Mouse (Mus musculus) thymus, adult 2 months (tissue): Measurements from ENCODE around the gene Lingo2. TPM values are rescaled to one million over a fixed set of nuclear protein-coding genes. Genes with fewer than 3 reads are reported as not detected.
"Not testable (repeated sequence)": the region's sequence is repeated elsewhere in the genome, so short reads cannot be mapped to it uniquely, and the experiment has no call there.

Source experiments
- DNase-seq: peaks from one replicate; pipeline ENCODE4 v3.0.0; 2021
- H3K27ac ChIP-seq: fragments of 200-500 bp; 2 replicates; pipeline ENCODE4 v1.5.1; 2012; ENCODE audit warnings: low read length, control low read depth; ENCODE audit not compliant: control insufficient read depth, insufficient read depth
- H3K27me3 ChIP-seq: fragments of 200-500 bp; 2 replicates; pipeline ENCODE4 v1.6.1; 2012; ENCODE audit warnings: mild to moderate bottlenecking, low read length, moderate library complexity, mixed read lengths; ENCODE audit not compliant: control insufficient read depth, insufficient read depth
- H3K36me3 ChIP-seq: fragments of 200-500 bp; 2 replicates; pipeline ENCODE4 v1.6.1; 2012; ENCODE audit warnings: mild to moderate bottlenecking, low read length, moderate library complexity; ENCODE audit not compliant: control insufficient read depth, insufficient read depth
- H3K4me1 ChIP-seq: fragments of 200-500 bp; replicated peaks from 2 replicates; pipeline ENCODE4 v1.6.1; 2012; ENCODE audit warnings: low read length; ENCODE audit not compliant: control insufficient read depth, insufficient read depth
- H3K4me3 ChIP-seq: fragments of 200-500 bp; 2 replicates; pipeline ENCODE4 v1.5.1; 2012; ENCODE audit warnings: mild to moderate bottlenecking, low read length, control low read depth, moderate library complexity; ENCODE audit not compliant: control insufficient read depth, insufficient read depth
- CTCF ChIP-seq: fragments of 200-500 bp; IDR thresholded peaks from 2 replicates; pipeline ENCODE4 v1.5.1; 2012; ENCODE audit warnings: mild to moderate bottlenecking, control low read depth, low read length, moderate library complexity, borderline replicate concordance; ENCODE audit not compliant: control insufficient read depth, poor library complexity, insufficient read depth; ENCODE audit errors: extremely low read depth
- POLR2A ChIP-seq: fragments of 200-500 bp; IDR thresholded peaks from 2 replicates; pipeline ENCODE4 v1.6.1; 2012; ENCODE audit warnings: mild to moderate bottlenecking, low read length, control low read depth, moderate library complexity; ENCODE audit not compliant: control insufficient read depth, poor library complexity, insufficient read depth; ENCODE audit errors: extremely low read depth
- WGBS: fragments of 180-500 bp; shearing (Covaris S2); methylation state at CpG from one replicate; pipeline ENCODE4 v1.1.7; 2018; 5-methylcytosine and 5-hydroxymethylcytosine counted together
- polyA plus RNA-seq: library from polyadenylated mRNA; depleted of rRNA; stranded (reverse); fragments of >200 nt; gene quantifications from 2 replicates; pipeline ENCODE4 v1.2.3, GENCODE M21; 2012

Lingo2 gene
- polyA plus RNA-seq, 1 experiment, result 0.11 TPM

DNA sequence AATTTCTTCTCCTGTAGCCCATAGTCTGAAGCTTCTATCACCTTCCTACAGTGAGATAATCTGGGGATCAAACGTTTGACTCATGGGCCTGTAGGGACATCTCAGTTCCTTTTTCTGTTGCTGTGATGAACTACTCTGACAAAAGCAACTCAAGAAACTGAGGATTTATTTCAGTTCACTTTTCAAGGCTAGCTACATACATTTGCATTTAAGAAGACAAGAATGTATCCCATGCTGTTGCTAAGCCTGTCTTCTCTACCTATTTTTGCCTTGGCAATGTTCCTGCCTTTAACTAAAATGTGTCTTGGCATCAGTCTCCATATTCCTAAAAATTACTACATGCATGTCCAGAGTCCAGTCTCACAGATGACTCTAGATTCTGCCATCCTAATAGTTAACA is 781.4 kb downstream of the Lingo2 start:
- WGBS, result 29% methylated on average over 1 of the region's 1 CpGs
- no peak for DNase-seq
- no peak overlapping the region for H3K4me3 ChIP-seq

DNA sequence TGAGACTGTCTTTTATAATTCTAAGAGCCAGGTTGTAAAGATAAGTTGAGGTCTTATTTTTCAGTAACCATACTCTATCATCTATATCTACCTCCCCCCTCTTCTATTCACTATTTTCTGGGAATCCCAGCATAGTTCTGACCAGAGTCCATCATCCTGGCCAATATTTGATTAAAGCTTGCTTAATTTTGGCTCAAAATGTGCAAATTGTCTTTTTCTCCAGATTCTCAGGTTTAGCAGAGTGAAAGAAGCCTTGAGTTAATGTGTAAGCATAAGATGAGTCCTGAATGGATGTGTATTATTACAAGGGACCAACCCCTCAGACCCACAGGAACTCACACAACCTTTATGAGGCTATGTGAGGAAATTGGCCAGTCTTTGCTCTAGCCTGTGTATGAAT is 820.2 kb downstream of the Lingo2 start:
- Histone ChIP-seq H3K4me1 (no peaks in the 10 kb centered on the region), H3K27ac (no peak overlapping the region), H3K27me3 (no peaks in the 10 kb centered on the region), H3K4me3 (no peak overlapping the region), H3K36me3 (no peaks in the 10 kb centered on the region)
- no peak for DNase-seq
- no peak for TF ChIP-seq CTCF
- no peak for TF ChIP-seq POLR2A

More for the DNA sequence above, 781.4 kb downstream of the Lingo2 start:
- H3K27me3 ChIP-seq, result no peaks in the 10 kb centered on the region
- H3K27ac ChIP-seq, result no peak overlapping the region
- H3K4me1 ChIP-seq, result no peaks in the 10 kb centered on the region
- no peaks in the 10 kb centered on the region for H3K36me3 ChIP-seq
- TF ChIP-seq POLR2A, result no peak
- TF ChIP-seq CTCF, result no peak

GRCm38 (mm10) chr4:36095482-36095881 is 856.1 kb downstream of the Lingo2 start:
- H3K27me3 ChIP-seq, result no peaks in the 10 kb centered on the region
- no peaks in the 10 kb centered on the region for H3K36me3 ChIP-seq
- H3K4me1 ChIP-seq, result no peaks in the 10 kb centered on the region
- DNase-seq, result no peak
- no peak overlapping the region for H3K4me3 ChIP-seq
- H3K27ac ChIP-seq, result no peak overlapping the region
- 93% methylated on average over 4 of the region's 4 CpGs for WGBS
- TF ChIP-seq CTCF, result no peak
- no peak for TF ChIP-seq POLR2A

DNA sequence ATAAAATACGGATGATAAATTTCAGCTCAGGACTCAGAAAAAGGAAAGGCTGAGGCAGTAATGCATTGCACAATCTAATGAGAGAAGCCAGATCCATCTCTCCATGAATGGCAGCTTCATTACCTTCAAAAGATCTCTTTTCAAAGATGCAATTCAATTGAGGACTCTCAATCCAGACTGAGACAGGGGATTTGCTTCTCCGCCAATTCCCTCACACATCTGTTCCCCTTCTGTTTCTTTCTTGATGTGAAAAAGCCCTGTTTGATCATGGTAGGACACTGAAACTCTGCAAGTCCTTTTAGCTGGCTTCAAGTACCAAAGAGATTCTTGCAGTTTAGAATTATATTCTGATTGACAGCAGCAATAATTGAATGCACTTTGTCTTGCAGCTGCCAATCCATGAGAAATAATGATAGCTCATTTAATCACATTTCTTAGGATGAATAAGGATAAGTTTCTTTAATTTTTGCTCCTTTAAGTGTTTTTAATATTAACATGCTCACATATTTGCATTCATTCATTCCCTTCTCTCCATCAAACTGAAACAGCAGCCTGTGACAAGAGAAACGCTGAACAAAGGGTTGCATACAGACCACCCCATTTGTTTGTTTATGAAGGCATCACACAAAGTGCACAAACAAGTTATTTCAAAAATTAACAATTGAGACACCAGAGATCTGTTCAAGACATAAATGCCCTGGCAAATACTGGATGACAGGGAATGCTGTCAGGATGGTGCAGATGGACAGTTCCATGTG is 870.3 kb downstream of the Lingo2 start:
- Histone ChIP-seq H3K4me1 (no peaks in the 10 kb centered on the region), H3K27ac (no peak overlapping the region), H3K4me3 (no peak overlapping the region), H3K36me3 (no peaks in the 10 kb centered on the region), H3K27me3 (no peaks in the 10 kb centered on the region)
- TF ChIP-seq CTCF, result no peak
- TF ChIP-seq POLR2A, result no peak
- DNase-seq, result no peak
- WGBS, result 90% methylated on average over 3 of the region's 3 CpGs

GRCm38 (mm10) chr4:36078910-36079525 is 872.5 kb downstream of the Lingo2 start:
- Histone ChIP-seq H3K36me3 (no peaks in the 10 kb centered on the region), H3K4me3 (no peak overlapping the region), H3K4me1 (no peaks in the 10 kb centered on the region), H3K27ac (no peak overlapping the region), H3K27me3 (no peaks in the 10 kb centered on the region)
- no peak for TF ChIP-seq POLR2A
- no peak for TF ChIP-seq CTCF
- no peak for DNase-seq
- whole genome bisulfite sequencing, result 93% methylated on average over 6 of the region's 6 CpGs

- H3K27ac ChIP-seq, H3K4me1 ChIP-seq, H3K27me3 ChIP-seq, DNase-seq, H3K36me3 ChIP-seq, H3K4me3 ChIP-seq: not testable (repeated sequence)
- 67% methylated on average over 1 of the region's 1 CpGs for WGBS
Observed at GRCm38 (mm10) chr4:36064701-36065100, 886.8 kb downstream of the Lingo2 start.

GRCm38 (mm10) chr4:36052791-36053376 is 898.7 kb downstream of the Lingo2 start:
- Histone ChIP-seq H3K4me3 (no peak overlapping the region), H3K4me1 (no peaks in the 10 kb centered on the region), H3K27ac (no peak overlapping the region), H3K27me3 (no peaks in the 10 kb centered on the region), H3K36me3 (no peaks in the 10 kb centered on the region)
- WGBS, result 79% methylated on average over 6 of the region's 6 CpGs
- TF ChIP-seq POLR2A (no peak), CTCF (no peak)
- no peak for DNase-seq
